Mouse (Mus musculus) 3134 (cell line): ENCODE data around the gene Cdiptos.
A peak's percentile ranks its signal among the peaks of the same experiment; 100 is the strongest.

Source experiments
- DNase-seq: peaks from one replicate; pipeline ENCODE4 v3.0.0-alpha.2; 2011; ENCODE audit warnings: low spot score; ENCODE audit not compliant: insufficient read length; ENCODE audit errors: extremely low read depth

The Cdiptos gene

GRCm38 (mm10) chr7:127014993-127015392 is 39.1 kb upstream of the Cdiptos start:
- DNase-seq: no peak

- DNase-seq: peak; percentile 75
Measured at GRCm38 (mm10) chr7:127014320-127014719, 38.4 kb upstream of the Cdiptos start, which contains the start of gene Mvp. Gene Mvp, minus strand, starts transcription at chr7:127014621.

DNA sequence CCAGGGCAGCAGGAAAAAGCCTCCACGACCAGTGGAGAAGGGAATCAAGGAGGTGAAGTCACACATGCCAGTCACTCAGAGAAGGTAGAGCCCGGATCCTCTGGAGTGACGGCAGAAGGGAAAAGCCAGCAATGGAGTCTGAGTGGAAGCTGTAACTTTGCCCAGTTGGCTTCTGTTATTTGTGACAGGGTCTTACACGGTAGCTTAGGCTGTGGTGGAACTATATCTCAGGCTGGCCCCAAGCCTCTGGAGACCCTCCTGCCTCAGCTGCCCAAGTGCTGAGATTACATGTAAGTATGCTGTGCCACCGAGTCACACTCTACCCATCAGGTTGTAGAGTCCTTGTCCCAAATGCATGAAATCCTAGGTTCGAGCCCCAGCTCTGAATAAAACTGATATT is 37.5 kb upstream of the Cdiptos start:
- DNase-seq: no peak

DNA sequence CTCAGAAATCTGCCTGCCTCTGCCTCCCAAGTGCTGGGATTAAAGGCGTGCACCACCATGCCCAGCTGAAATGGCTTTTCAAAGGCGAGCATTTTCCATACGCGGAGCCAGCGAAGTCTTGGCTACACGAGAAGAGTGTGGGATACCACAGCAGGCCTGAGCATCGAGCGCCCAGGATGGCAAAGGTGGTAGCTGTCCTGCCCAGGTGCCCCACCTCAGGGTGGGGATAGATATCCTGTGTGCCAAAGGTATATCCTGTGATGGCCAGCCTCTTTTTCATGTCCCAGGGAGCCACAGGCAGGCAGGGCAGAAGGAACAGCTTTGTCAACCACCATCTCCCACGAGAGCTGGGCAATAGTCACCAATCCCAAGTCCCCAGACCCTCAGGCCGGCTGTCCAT is 36.9 kb upstream of the Cdiptos start:
- DNase-seq: no peak

DNA sequence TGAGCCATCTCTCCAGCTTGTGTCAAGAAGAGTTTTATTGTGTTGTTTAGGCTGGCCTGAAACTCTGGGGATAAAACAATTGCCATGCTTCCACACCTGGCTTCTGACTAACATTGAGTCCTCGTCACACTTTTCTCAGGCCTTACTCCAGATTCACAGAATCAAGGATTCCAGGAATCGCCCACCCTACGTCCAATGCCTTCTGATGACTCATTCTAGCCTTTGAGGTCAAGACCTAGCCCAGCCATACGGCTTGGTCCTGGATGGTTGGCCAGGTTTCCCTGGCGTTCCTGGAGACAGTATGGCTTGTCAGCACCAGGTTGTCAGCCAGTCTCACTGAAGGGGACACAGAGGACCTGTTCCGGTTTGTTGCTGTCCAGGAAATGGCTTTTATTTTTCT is 36.5 kb upstream of the Cdiptos start:
- DNase-seq: no peak

DNA sequence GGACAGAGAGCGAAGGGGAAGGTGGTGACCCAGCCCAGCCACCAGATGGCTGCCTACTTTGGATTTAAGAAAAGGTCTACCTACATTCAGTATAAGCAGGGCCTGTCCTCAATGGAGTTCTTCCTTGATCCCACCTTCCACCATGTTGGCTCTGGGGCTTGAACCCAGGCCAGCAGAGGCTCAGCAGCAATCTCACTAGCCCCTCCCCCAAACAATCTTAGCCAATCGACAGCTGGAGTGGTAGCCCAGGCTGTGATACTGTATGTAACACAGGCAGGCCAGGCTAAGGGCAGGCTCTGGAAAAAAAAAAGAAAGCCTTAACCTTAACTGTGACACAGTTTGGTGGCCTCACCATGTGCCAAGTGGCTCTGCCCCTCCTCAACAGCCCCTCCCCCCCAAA is 35.8 kb upstream of the Cdiptos start:
- no peak for DNase-seq

DNA sequence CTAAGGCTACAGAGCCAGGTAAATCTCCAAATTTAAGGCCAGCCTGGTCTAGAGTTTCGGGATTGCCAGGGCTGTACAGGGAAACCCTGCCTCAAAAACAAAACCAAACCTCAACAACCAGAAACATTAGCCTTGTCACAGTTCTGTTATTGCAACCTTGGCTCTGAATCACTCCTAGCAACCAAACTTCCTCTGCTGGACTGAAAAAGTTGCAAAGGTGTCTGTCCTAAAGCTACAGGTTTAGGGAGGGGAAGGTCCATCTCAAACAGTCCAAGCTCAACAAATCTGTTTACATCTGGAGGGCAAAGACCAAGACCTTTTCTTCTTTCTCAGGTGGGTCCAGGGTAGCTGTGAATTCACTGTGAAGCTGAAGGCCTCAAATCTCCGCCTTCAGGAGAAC is 35.2 kb upstream of the Cdiptos start:
- no peak for DNase-seq

- no peak for DNase-seq
Measured at GRCm38 (mm10) chr7:127009307-127010085, 33.6 kb upstream of the Cdiptos start.

DNA sequence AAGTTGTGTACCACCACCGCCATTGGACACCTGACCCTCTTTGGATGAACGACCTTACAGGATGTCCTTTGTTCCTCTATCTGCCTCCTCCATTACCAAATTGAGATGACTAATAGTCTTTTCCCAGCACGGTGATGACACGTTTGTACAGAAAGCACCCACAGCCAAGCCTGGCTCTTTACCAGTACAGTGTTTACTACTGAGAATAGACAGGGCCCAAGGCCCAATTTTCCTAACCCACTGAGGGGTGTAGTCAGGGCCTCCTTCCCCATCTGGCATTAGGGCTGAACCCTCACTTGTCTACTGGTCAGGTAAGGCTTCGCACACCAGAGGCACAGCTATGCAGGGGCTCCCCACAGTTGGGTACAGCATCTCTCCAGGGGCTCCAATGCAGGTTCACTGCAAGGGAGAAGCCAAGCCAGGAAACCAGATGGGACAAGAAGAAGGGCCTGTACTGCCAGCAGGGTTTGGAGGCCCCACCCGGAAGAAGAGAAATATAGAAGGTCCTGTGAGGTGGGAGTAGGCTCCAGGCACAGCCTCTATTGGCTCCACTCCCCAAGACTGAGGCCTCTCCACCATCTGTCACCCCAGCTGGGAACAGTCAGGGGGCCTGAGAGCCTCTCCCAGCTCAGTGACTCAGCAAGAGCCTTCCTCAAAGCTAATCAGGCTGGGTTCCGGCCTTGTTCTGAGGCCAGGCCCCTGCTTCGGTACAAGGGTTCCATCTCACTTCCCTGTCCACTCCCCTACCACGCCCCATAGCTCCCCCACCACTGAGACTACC is 32.5 kb upstream of the Cdiptos start:
- DNase-seq: peak; percentile 78

GRCm38 (mm10) chr7:127007313-127008024 is 31.6 kb upstream of the Cdiptos start:
- DNase-seq: no peak

DNA sequence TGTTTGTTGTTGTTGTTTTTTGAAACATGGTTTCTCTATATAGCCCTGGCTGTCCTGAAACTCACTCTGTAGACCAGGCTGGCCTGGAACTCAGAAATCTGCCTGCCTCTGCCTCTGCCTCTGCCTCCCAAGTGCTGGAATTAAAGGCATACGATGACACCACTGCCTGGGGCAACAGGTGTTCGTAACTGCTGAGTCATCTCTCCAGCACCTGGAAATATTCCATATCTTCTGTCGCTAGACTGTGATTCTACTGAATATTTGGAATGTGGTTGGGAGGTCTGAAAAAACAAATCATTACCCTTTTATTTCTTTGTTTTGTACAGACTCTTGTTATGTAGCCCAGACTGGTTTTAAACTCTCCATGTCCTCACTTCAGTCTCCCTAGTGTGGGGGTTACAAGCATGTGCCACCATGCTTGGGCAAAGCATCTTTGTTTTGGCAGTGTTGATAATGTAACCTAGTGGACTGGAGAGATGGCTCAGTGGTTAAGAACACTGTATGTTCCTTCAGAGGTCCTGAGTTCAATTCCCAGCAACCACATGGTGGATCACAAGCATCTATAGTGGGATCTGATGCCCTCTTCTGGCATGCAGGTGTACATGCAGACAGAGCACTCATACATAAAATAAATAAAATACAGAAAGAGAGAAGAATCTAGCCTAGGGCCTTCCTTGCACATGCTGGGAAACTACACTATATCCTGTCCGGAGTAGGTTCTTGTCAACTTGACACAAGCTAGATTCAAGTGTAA is 28.4 kb upstream of the Cdiptos start:
- no peak for DNase-seq

GRCm38 (mm10) chr7:127003620-127004019 is 27.7 kb upstream of the Cdiptos start:
- no peak for DNase-seq

- DNase-seq: no peak
Measured at GRCm38 (mm10) chr7:126999568-126999967, 23.7 kb upstream of the Cdiptos start.

GRCm38 (mm10) chr7:126996449-126996848 is 20.6 kb upstream of the Cdiptos start:
- no peak for DNase-seq

DNA sequence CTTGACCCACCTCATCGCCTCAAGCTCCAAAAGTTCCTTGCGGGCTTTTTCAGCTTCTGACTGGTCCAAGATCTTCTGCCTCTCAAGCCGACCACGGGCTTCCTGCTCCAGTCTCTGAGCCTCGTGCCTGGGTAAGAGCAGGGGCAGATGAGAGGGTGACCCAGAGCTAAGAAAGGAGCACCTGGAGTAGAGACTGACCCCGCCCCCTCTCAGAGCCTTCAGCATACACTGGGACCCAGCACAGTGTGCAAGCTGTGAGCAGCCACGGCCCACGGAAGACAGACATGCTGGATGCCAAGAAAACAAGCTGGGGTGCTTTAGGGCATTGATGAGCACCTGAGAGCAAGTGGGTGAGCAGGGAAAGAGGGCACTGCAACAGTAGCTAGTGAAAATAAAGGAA is 12.9 kb upstream of the Cdiptos start:
- DNase-seq: no peak

DNA sequence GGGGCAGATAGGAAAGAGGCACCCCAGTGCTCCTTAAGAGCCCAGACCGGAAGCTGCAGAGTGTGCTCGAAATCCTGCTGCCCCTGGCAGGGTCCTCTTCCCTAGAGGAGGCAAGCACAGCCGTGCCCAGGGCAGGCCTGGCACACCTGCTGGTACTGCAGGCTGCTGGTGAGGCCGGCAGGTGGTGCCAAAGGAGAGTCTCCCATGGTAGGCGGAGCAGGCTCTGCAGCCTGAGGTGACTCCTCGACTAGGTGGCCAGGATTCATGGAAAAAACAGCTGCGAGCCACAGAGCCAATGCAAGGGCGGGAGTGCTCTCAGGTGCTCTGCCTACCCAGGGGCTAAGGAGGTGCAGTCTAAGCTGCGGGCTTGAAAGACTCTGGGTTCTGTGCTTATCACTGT is 10.4 kb upstream of the Cdiptos start:
- no peak for DNase-seq

- no peak for DNase-seq
Measured at GRCm38 (mm10) chr7:126984667-126985444, 9.0 kb upstream of the Cdiptos start.

- DNase-seq: no peak
Measured at GRCm38 (mm10) chr7:126983113-126983512, 7.2 kb upstream of the Cdiptos start.

DNA sequence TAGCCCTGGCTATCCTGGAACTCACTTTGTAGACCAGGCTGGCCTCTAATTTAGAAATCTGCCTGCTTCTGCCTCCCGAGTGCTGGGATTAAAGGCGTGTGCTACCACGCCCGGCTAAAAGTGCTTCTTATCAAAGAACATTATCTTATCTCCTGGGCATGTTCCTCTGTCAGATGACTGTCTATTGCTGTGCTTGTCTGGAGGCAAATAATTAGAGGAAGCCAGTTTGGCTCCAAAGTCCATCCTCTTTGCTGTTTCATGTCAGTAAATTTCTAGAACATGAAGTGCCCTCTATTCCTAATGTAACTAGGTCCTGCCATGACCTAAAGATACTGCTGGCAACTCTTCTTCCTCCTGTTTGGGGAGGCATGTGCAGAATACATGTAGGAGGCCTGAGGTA is 6.2 kb upstream of the Cdiptos start:
- no peak for DNase-seq

DNA sequence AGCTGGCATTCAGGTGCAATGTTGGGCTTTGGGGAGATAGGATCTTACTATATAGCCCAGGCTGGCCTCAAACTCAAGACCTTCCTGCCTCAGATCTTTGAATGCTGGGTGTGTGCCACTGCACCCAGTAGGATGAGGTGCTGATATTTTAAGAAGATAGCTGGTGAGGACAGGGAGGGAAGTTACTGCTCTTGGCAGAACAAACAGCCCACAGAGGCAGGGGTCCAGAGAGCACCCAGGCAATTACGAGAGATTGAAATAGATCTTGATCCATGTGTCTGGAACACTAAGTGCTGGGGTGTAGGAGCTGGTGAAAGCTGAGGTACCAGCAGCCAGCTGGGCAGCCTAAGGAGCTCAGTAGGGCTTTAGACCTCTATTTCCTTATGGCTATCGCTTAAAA is 5.7 kb upstream of the Cdiptos start:
- no peak for DNase-seq
